Mouse (Mus musculus): ENCODE results near the gene Crybg2. TPM values are rescaled to one million over a fixed set of nuclear protein-coding genes. Genes with fewer than 3 reads are reported as not detected.

The Crybg2 gene
- polyA plus RNA-seq, 1 experiment from 2014 or later = 5.6 TPM

DNA sequence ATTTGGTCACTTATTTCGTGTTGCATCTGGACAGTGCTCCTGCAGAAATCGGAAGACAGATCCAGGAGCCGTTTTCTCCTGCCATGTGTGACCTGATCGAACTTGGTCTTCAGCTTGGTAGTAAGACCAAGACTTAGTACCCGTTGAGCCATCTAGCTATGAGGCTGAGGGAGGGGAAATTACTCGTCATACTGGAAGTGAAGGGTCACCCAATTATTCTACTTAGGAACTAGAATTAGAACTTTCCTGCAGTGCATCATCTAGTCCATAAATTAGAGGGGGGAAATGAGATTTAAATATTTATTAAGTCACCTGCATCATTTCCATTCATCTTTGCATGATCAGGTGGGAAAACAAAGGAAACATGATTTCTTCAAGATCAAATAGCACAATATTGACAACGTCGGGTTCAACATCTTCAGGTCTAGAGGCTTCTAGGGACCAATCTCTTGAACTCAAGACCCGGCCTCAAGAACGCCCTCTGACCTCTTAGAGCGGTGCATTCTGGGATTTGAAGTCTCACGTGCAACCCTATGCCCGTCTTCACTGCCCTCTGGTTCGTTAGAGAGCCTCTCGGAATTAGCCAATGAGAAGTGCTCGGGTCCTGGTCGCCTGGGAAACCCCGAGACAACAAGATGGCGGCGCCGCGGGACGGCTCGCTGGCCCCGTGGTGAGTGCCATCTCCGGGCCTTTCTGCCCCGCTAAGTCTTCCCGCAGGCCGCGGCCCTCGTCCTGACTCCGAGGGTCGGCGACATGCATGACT lies 41.5 kb downstream of the Crybg2 start, which contains the start of gene Ubxn11:
TSS of gene Ubxn11 (plus strand) at position 592 of the 763 bp plus-strand sequence.
- no peaks in the 10 kb centered on the region for H3K9me3 ChIP-seq
- no peaks in the 10 kb centered on the region for H3K27me3 ChIP-seq
- H3K4me2 ChIP-seq = peak within 1 kb of the TSS; percentile 64
- ATAC-seq (ENCODE audit: borderline replicate concordance, extremely low read depth, low FRiP score, low TSS enrichment) = peak; percentile 94
- 17% methylated on average over 34 of the region's 34 CpGs for WGBS
- H3K36me3 ChIP-seq = no peaks in the 10 kb centered on the region
- H3K4me1 ChIP-seq = peaks cover 6% of the 10 kb centered on the region
- H3K4me3 ChIP-seq = peak within 1 kb of the TSS; percentile 64
- H3K9ac ChIP-seq = peak within 1 kb of the TSS; percentile 58
- no peak within 1 kb of the TSS for H3K27ac ChIP-seq

GRCm38 (mm10) chr4:134102742-134103119 lies 42.1 kb downstream of the Crybg2 start:
- no peaks in the 10 kb centered on the region for H3K27me3 ChIP-seq
- H3K27ac ChIP-seq = no peak overlapping the region
- no peaks in the 10 kb centered on the region for H3K9me3 ChIP-seq
- H3K4me3 ChIP-seq = peak overlapping the region; percentile 64
- no peaks in the 10 kb centered on the region for H3K36me3 ChIP-seq
- ATAC-seq (ENCODE audit: borderline replicate concordance, extremely low read depth, low FRiP score, low TSS enrichment) = peak; percentile 36; the same call in 1 of the 2 replicates
- H3K9ac ChIP-seq = peak overlapping the region; percentile 58
- peaks cover 6% of the 10 kb centered on the region for H3K4me1 ChIP-seq
- 4% methylated on average over 21 of the region's 21 CpGs for WGBS
- peak overlapping the region; percentile 64 for H3K4me2 ChIP-seq

DNA sequence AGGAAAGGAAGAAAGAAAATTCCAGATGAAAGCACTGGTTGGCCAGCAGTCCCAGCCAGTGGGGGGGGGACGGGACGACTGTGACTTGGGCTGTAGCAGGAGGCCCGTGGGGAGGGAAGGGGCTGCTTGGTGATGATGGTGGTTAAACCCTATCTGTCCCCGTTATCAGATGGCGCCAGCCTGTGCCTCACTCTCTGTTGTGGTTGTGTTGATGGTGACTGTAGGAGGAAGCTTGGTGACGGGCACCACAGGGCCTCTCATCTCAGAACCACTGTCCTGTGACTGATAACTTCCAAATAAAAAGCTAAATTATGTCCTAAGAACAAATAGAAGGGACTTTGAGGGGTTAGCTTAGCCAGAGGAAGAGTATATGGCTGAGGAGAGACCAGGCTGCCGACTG lies 45.5 kb downstream of the Crybg2 start:
- no peak for ATAC-seq (ENCODE audit: borderline replicate concordance, extremely low read depth, low FRiP score, low TSS enrichment)
- H3K27me3 ChIP-seq = no peaks in the 10 kb centered on the region
- H3K27ac ChIP-seq = no peak overlapping the region
- no peaks in the 10 kb centered on the region for H3K9me3 ChIP-seq
- H3K9ac ChIP-seq = no peak overlapping the region
- peaks cover 6% of the 10 kb centered on the region for H3K4me1 ChIP-seq
- no peaks in the 10 kb centered on the region for H3K36me3 ChIP-seq
- H3K4me3 ChIP-seq = no peak overlapping the region
- 61% methylated on average over 7 of the region's 7 CpGs for WGBS
- H3K4me2 ChIP-seq = no peak overlapping the region

DNA sequence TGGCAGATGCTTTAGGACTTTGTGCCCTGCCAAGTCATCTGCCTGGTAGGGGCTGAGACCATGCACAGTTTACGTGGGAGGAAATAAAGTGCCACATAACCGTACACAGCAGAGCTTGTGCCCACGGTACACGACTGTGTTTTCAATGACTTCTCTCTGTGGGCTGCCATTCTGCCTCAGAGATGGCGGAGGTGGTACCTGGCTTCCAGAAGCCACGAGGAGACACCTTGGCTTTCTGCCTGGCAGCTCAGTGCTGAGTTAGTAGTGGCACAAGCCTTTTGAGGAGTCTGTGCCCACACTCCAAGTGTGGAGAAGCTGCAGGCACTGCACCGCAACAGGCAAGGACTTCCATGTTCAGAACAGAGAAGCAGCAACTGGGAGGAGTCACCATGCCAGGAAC lies 47.1 kb downstream of the Crybg2 start:
- Histone ChIP-seq H3K4me2 (no peak overlapping the region), H3K9me3 (no peaks in the 10 kb centered on the region), H3K4me1 (peaks cover 5% of the 10 kb centered on the region), H3K27ac (no peak overlapping the region), H3K4me3 (no peak overlapping the region), H3K9ac (no peak overlapping the region), H3K36me3 (no peaks in the 10 kb centered on the region), H3K27me3 (no peaks in the 10 kb centered on the region)
- ATAC-seq (ENCODE audit: borderline replicate concordance, extremely low read depth, low FRiP score, low TSS enrichment) = no peak
- WGBS = 84% methylated on average over 7 of the region's 7 CpGs

DNA sequence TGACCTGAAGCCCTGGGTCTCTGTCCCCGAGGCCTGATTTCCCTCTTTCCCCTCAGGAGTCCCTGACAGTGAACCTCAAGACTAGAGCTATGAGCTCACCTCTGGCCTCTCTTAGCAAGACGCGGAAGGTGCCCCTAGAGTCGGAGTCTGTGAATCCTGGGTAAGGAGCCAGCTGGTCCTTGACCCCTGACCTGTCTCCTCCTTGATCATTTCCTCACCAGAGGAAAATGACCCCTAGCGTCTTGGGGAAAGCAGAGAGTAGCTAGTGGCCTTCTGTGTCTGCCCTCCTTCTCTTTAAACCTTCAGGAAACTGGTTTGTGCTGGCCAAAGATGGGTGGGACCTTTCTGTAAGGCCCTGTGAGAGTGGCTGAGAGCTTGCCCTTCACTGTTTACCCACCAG lies 47.6 kb downstream of the Crybg2 start:
- no peak overlapping the region for H3K27ac ChIP-seq
- WGBS = 23% methylated on average over 5 of the region's 5 CpGs
- H3K36me3 ChIP-seq = no peaks in the 10 kb centered on the region
- H3K4me3 ChIP-seq = no peak overlapping the region
- H3K9me3 ChIP-seq = no peaks in the 10 kb centered on the region
- H3K27me3 ChIP-seq = no peaks in the 10 kb centered on the region
- no peak overlapping the region for H3K4me2 ChIP-seq
- no peak overlapping the region for H3K9ac ChIP-seq
- peaks cover under 1% of the 10 kb centered on the region; the same call in 1 of the 2 replicates for H3K4me1 ChIP-seq
- ATAC-seq (ENCODE audit: borderline replicate concordance, extremely low read depth, low FRiP score, low TSS enrichment) = no peak

DNA sequence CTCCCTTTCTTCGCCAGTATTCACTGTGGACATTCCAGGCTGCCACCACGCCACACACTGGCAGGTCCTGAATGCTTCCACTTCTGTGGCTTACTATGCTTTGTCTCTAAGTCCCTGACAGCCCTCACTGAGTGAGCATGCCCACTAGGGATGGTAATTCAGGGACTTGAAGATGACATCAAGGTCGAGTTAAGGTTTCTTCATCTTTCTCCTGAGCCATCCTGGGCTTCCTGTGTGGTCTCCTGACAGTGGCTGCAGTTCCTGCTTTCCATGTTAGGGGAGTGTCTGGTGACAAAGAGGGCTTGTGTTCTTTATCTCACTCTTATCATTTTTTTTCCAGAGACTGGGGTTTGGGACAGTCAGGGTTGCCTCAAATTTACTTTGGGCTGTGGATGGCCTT lies 50.0 kb downstream of the Crybg2 start:
- no peak overlapping the region for H3K9ac ChIP-seq
- H3K27ac ChIP-seq = no peak overlapping the region
- H3K4me2 ChIP-seq = no peak overlapping the region
- H3K4me1 ChIP-seq = peaks cover 10% of the 10 kb centered on the region; the same call in 1 of the 2 replicates
- H3K36me3 ChIP-seq = no peaks in the 10 kb centered on the region
- no peak for ATAC-seq (ENCODE audit: borderline replicate concordance, extremely low read depth, low FRiP score, low TSS enrichment)
- WGBS = 33% methylated on average over 3 of the region's 3 CpGs
- H3K4me3 ChIP-seq = no peak overlapping the region
- H3K9me3 ChIP-seq = no peaks in the 10 kb centered on the region
- no peaks in the 10 kb centered on the region for H3K27me3 ChIP-seq

DNA sequence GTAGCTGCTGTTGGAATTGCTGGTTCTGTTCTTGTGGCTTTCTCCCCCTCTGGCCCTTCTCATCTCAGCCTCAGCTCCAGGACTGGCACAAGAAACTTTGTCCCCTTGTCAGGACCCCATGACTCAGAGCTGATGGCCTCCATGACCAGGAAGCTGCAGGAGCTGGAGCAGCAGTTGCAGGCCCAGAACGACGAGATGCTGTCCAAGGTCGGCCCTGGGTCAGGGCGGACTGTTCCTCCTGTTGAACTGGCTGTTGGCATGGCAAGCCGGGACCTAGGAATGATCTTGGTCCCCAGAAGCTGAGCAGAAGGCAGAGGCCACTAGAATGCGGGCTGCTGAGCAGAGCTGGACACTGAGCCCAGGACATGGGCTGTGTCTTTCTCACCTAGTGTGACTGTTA lies 51.8 kb downstream of the Crybg2 start:
- H3K4me2 ChIP-seq = no peak overlapping the region
- no peak overlapping the region for H3K27ac ChIP-seq
- no peaks in the 10 kb centered on the region for H3K36me3 ChIP-seq
- no peak for ATAC-seq (ENCODE audit: borderline replicate concordance, extremely low read depth, low FRiP score, low TSS enrichment)
- H3K9ac ChIP-seq = no peak overlapping the region
- no peaks in the 10 kb centered on the region for H3K27me3 ChIP-seq
- WGBS = 63% methylated on average over 6 of the region's 6 CpGs
- no peaks in the 10 kb centered on the region for H3K9me3 ChIP-seq
- no peak overlapping the region for H3K4me3 ChIP-seq
- peaks cover 14% of the 10 kb centered on the region; the same call in 1 of the 2 replicates for H3K4me1 ChIP-seq

GRCm38 (mm10) chr4:134113356-134113994 lies 52.9 kb downstream of the Crybg2 start:
- Histone ChIP-seq H3K27me3 (no peaks in the 10 kb centered on the region), H3K4me1 (peaks cover 16% of the 10 kb centered on the region; the same call in 1 of the 2 replicates), H3K9me3 (no peaks in the 10 kb centered on the region), H3K4me2 (no peak overlapping the region), H3K4me3 (no peak overlapping the region), H3K9ac (no peak overlapping the region), H3K27ac (no peak overlapping the region), H3K36me3 (no peaks in the 10 kb centered on the region)
- WGBS = 59% methylated on average over 10 of the region's 10 CpGs
- ATAC-seq (ENCODE audit: borderline replicate concordance, extremely low read depth, low FRiP score, low TSS enrichment) = no peak

DNA sequence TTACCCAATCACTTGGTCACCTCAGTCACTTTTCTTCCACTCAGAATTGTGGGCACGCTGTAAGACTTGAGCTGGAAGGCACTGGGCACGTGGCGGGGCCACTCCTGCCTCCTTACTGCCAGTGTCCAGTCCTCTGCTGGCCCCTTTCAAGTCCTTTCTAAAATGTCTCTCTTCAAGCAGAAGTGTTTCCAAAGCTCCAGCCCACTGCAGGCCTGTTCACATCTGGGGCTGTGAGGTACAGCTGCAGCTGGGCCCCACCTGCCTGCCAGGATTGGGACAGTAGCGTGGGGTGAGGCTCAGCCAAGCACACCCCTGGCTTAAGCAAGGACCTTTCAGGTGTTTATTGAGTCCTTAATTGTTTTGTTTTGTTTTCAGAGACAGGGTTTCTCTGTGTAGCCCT lies 53.4 kb downstream of the Crybg2 start:
- no peaks in the 10 kb centered on the region for H3K9me3 ChIP-seq
- no peaks in the 10 kb centered on the region for H3K36me3 ChIP-seq
- H3K27ac ChIP-seq = no peak overlapping the region
- no peak overlapping the region for H3K9ac ChIP-seq
- no peak overlapping the region for H3K4me2 ChIP-seq
- 88% methylated on average over 4 of the region's 4 CpGs for WGBS
- no peak overlapping the region for H3K4me3 ChIP-seq
- no peaks in the 10 kb centered on the region for H3K27me3 ChIP-seq
- ATAC-seq (ENCODE audit: borderline replicate concordance, extremely low read depth, low FRiP score, low TSS enrichment) = no peak
- H3K4me1 ChIP-seq = peaks cover 19% of the 10 kb centered on the region; the same call in 1 of the 2 replicates

- Histone ChIP-seq H3K9ac (no peak overlapping the region), H3K4me3 (no peak overlapping the region), H3K36me3 (no peaks in the 10 kb centered on the region), H3K27ac (peak overlapping the region; percentile 9; the same call in 1 of the 2 replicates), H3K4me1 (peaks cover 19% of the 10 kb centered on the region; the same call in 1 of the 2 replicates), H3K4me2 (no peak overlapping the region), H3K27me3 (no peaks in the 10 kb centered on the region), H3K9me3 (no peaks in the 10 kb centered on the region)
- 60% methylated on average over 16 of the region's 16 CpGs for WGBS
- ATAC-seq (ENCODE audit: borderline replicate concordance, extremely low read depth, low FRiP score, low TSS enrichment) = no peak
These were observed 54.9 kb downstream of the Crybg2 start for GRCm38 (mm10) chr4:134115215-134116144.

DNA sequence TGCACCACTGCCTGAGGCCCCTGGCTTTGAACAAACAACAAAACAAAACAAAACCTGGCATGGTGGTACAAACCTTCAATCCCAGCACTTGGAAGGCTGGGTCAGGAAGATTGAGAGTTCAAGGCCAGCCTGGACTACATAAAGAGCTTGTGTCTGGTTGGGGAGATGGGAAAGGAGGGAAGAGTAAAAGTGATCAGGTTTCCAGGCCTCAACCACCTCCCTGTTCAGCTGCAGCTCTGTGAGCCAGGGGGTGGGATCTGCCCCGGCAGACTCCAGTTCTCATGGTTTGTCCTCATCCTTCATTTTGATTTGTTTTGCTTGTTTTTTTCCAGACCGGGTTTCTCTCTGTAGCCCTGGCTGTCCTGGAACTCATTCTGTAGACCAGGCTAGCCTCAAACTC lies 55.9 kb downstream of the Crybg2 start:
- Histone ChIP-seq H3K4me1 (peaks cover 19% of the 10 kb centered on the region; the same call in 1 of the 2 replicates), H3K27ac (no peak overlapping the region), H3K36me3 (no peaks in the 10 kb centered on the region), H3K4me2 (no peak overlapping the region), H3K27me3 (no peaks in the 10 kb centered on the region), H3K9ac (no peak overlapping the region), H3K9me3 (no peaks in the 10 kb centered on the region), H3K4me3 (no peak overlapping the region)
- ATAC-seq (ENCODE audit: borderline replicate concordance, extremely low read depth, low FRiP score, low TSS enrichment) = no peak
- WGBS = 71% methylated on average over 2 of the region's 2 CpGs
